Mouse (Mus musculus) neural tube, embryonic 14.5 days (tissue): ENCODE results near the gene Tenm2. TPM values are rescaled to one million over a fixed set of nuclear protein-coding genes. Genes with fewer than 3 reads are reported as not detected.
A peak's percentile ranks its signal among the peaks of the same experiment; 100 is the strongest.

ENCODE experiments used
- ATAC-seq: fragments of 200-750 bp; cut with Nextera tagmentation; 2 replicates; pipeline ENCODE4 v1.8.0; 2017; ENCODE audit warnings: low read depth, mild to moderate bottlenecking, moderate TSS enrichment, moderate library complexity
- H3K27ac ChIP-seq: fragments of 300-500 bp; sonication (generic); 2 replicates; pipeline ENCODE4 v1.5.1; 2014; ENCODE audit warnings: low read depth, mild to moderate bottlenecking, control low read depth, low read length, moderate library complexity, mixed read lengths
- H3K27me3 ChIP-seq: fragments of 300-500 bp; sonication (generic); 2 replicates; pipeline ENCODE4 v1.6.1; 2014; ENCODE audit warnings: low read length; ENCODE audit not compliant: control insufficient read depth, insufficient read depth
- H3K36me3 ChIP-seq: fragments of 300-500 bp; sonication (generic); 2 replicates; pipeline ENCODE4 v1.6.1; 2014; ENCODE audit warnings: low read length, mixed read lengths; ENCODE audit not compliant: control insufficient read depth, insufficient read depth
- H3K4me1 ChIP-seq: fragments of 300-500 bp; sonication (generic); 2 replicates; pipeline ENCODE4 v1.6.1; 2014; ENCODE audit warnings: low read length; ENCODE audit not compliant: control insufficient read depth, insufficient read depth
- H3K4me2 ChIP-seq: fragments of 300-500 bp; sonication (generic); 2 replicates; pipeline ENCODE4 v1.6.1; 2014; ENCODE audit warnings: mild to moderate bottlenecking, low read depth, low read length, control low read depth
- H3K4me3 ChIP-seq: fragments of 300-500 bp; sonication (generic); 2 replicates; pipeline ENCODE4 v1.5.1; 2014; ENCODE audit warnings: low read depth, low read length, control low read depth, mixed read lengths
- H3K9ac ChIP-seq: fragments of 300-500 bp; sonication (generic); replicated peaks from 2 replicates; pipeline ENCODE4 v1.6.1; 2014; ENCODE audit warnings: low read depth, mild to moderate bottlenecking, control low read depth, low read length, mixed read lengths
- H3K9me3 ChIP-seq: fragments of 300-500 bp; sonication (generic); 2 replicates; pipeline ENCODE4 v1.6.1; 2016; ENCODE audit warnings: low read length; ENCODE audit not compliant: control insufficient read depth
- WGBS: fragments of 180-500 bp; shearing (Covaris S2); extraction: QIAGEN DNeasy Blood & Tissue Kit; methylation state at CpG from one replicate; pipeline ENCODE4 v1.1.7; 2014; 5-methylcytosine and 5-hydroxymethylcytosine counted together
- polyA plus RNA-seq: library from polyadenylated mRNA; unstranded; fragments of >200 nt; fragmentation: Nextera tagmentation; extraction: Ambion mirVana; gene quantifications from 2 replicates; pipeline ENCODE4 v1.2.1, GENCODE M21; 2014

Tenm2 gene
- polyA plus RNA-seq, 1 experiment from 2014 or later: 32.2 TPM

- Histone ChIP-seq H3K9me3 (no peaks in the 10 kb centered on the region), H3K36me3 (no peaks in the 10 kb centered on the region), H3K9ac (no peak overlapping the region), H3K27ac (no peak overlapping the region), H3K4me3 (no peak overlapping the region), H3K4me1 (no peaks in the 10 kb centered on the region), H3K27me3 (no peaks in the 10 kb centered on the region), H3K4me2 (no peak overlapping the region)
- ATAC-seq: no peak
- 34% methylated on average over 6 of the region's 6 CpGs for WGBS
Observed at GRCm38 (mm10) chr11:36458451-36458850, 777.3 kb downstream of the Tenm2 start.

GRCm38 (mm10) chr11:36454076-36454475 lies 781.7 kb downstream of the Tenm2 start:
- Histone ChIP-seq H3K4me3 (no peak overlapping the region), H3K4me1 (no peaks in the 10 kb centered on the region), H3K27ac (no peak overlapping the region), H3K36me3 (no peaks in the 10 kb centered on the region), H3K9me3 (no peaks in the 10 kb centered on the region), H3K9ac (no peak overlapping the region), H3K4me2 (no peak overlapping the region), H3K27me3 (no peaks in the 10 kb centered on the region)
- ATAC-seq: no peak
- WGBS: 71% methylated on average over 6 of the region's 6 CpGs

GRCm38 (mm10) chr11:36452436-36452835 lies 783.3 kb downstream of the Tenm2 start:
- ATAC-seq: no peak
- no peak overlapping the region for H3K27ac ChIP-seq
- no peaks in the 10 kb centered on the region for H3K9me3 ChIP-seq
- no peaks in the 10 kb centered on the region for H3K36me3 ChIP-seq
- H3K9ac ChIP-seq: no peak overlapping the region
- 81% methylated on average over 9 of the region's 9 CpGs for WGBS
- H3K4me3 ChIP-seq: no peak overlapping the region
- no peak overlapping the region for H3K4me2 ChIP-seq
- H3K4me1 ChIP-seq: no peaks in the 10 kb centered on the region
- no peaks in the 10 kb centered on the region for H3K27me3 ChIP-seq

- Histone ChIP-seq H3K9ac (no peak overlapping the region), H3K36me3 (no peaks in the 10 kb centered on the region), H3K4me3 (no peak overlapping the region), H3K4me2 (no peak overlapping the region), H3K27me3 (no peaks in the 10 kb centered on the region), H3K9me3 (no peaks in the 10 kb centered on the region), H3K4me1 (no peaks in the 10 kb centered on the region), H3K27ac (no peak overlapping the region)
- ATAC-seq: no peak
- 77% methylated on average over 2 of the region's 2 CpGs for WGBS
Observed at GRCm38 (mm10) chr11:36446351-36446750, 789.4 kb downstream of the Tenm2 start.

GRCm38 (mm10) chr11:36443821-36444220 lies 791.9 kb downstream of the Tenm2 start:
- Histone ChIP-seq H3K4me2 (no peak overlapping the region), H3K36me3 (no peaks in the 10 kb centered on the region), H3K4me1 (no peaks in the 10 kb centered on the region), H3K27ac (no peak overlapping the region), H3K27me3 (no peaks in the 10 kb centered on the region), H3K4me3 (no peak overlapping the region), H3K9me3 (no peaks in the 10 kb centered on the region), H3K9ac (no peak overlapping the region)
- WGBS: 91% methylated on average over 7 of the region's 7 CpGs
- ATAC-seq: no peak

- Histone ChIP-seq H3K27me3 (no peaks in the 10 kb centered on the region), H3K9ac (no peak overlapping the region), H3K9me3 (no peaks in the 10 kb centered on the region), H3K27ac (no peak overlapping the region), H3K36me3 (no peaks in the 10 kb centered on the region), H3K4me1 (no peaks in the 10 kb centered on the region), H3K4me3 (no peak overlapping the region), H3K4me2 (no peak overlapping the region)
- WGBS: 14% methylated on average over 6 of the region's 6 CpGs
- no peak for ATAC-seq
Observed at GRCm38 (mm10) chr11:36441801-36442200, 794.0 kb downstream of the Tenm2 start.

- no peak overlapping the region for H3K9ac ChIP-seq
- H3K4me1 ChIP-seq: peaks cover 6% of the 10 kb centered on the region; the same call in 1 of the 2 replicates
- WGBS: 65% methylated on average over 8 of the region's 8 CpGs
- no peak overlapping the region for H3K4me3 ChIP-seq
- no peaks in the 10 kb centered on the region for H3K9me3 ChIP-seq
- H3K27ac ChIP-seq: no peak overlapping the region
- ATAC-seq: no peak
- H3K27me3 ChIP-seq: no peaks in the 10 kb centered on the region
- H3K4me2 ChIP-seq: no peak overlapping the region
- no peaks in the 10 kb centered on the region for H3K36me3 ChIP-seq
Observed at GRCm38 (mm10) chr11:36436251-36436650, 799.5 kb downstream of the Tenm2 start.

GRCm38 (mm10) chr11:36428947-36429346 lies 806.8 kb downstream of the Tenm2 start:
- peak; percentile 65; the same call in 1 of the 2 replicates for ATAC-seq
- 47% methylated on average over 5 of the region's 5 CpGs for WGBS
- no peak overlapping the region for H3K4me3 ChIP-seq
- peaks cover 6% of the 10 kb centered on the region; the same call in 1 of the 2 replicates for H3K4me1 ChIP-seq
- no peaks in the 10 kb centered on the region for H3K27me3 ChIP-seq
- no peak overlapping the region for H3K4me2 ChIP-seq
- H3K27ac ChIP-seq: no peak overlapping the region
- H3K9me3 ChIP-seq: no peaks in the 10 kb centered on the region
- H3K9ac ChIP-seq: no peak overlapping the region
- H3K36me3 ChIP-seq: no peaks in the 10 kb centered on the region

GRCm38 (mm10) chr11:36424959-36425358 lies 810.8 kb downstream of the Tenm2 start:
- H3K4me2 ChIP-seq: no peak overlapping the region
- H3K36me3 ChIP-seq: no peaks in the 10 kb centered on the region
- no peak overlapping the region for H3K9ac ChIP-seq
- no peaks in the 10 kb centered on the region for H3K9me3 ChIP-seq
- ATAC-seq: no peak
- no peak overlapping the region for H3K27ac ChIP-seq
- peaks cover 6% of the 10 kb centered on the region for H3K4me1 ChIP-seq
- WGBS: 66% methylated on average over 3 of the region's 3 CpGs
- no peak overlapping the region for H3K4me3 ChIP-seq
- no peaks in the 10 kb centered on the region for H3K27me3 ChIP-seq
